Mouse (Mus musculus) heart, adult 8-10 months (tissue): ENCODE measurements around the gene Tbc1d9. TPM values are rescaled to one million over a fixed set of nuclear protein-coding genes. Genes with fewer than 3 reads are reported as not detected.

Source experiments
- DNase-seq: peaks from one replicate; pipeline ENCODE4 v3.0.0; 2022; ENCODE audit warnings: low spot score
- total RNA-seq, 4 experiments: library from RNA; stranded (reverse); gene quantifications; 2 replicates each; pipeline ENCODE4 v1.2.4; 2022

Tbc1d9 gene
- total RNA-seq, 4 experiments from 2014 or later: 1.9 to 3.7 (median 2.8) TPM

- no peak for DNase-seq
Observed at GRCm38 (mm10) chr8:83178228-83178742, 13.1 kb downstream of the Tbc1d9 start.

- no peak for DNase-seq
Observed at GRCm38 (mm10) chr8:83181851-83182482, 16.8 kb downstream of the Tbc1d9 start.

GRCm38 (mm10) chr8:83182784-83183183 is 17.6 kb downstream of the Tbc1d9 start:
- DNase-seq: no peak

- DNase-seq: no peak
Observed at GRCm38 (mm10) chr8:83186376-83186775, 21.2 kb downstream of the Tbc1d9 start.

GRCm38 (mm10) chr8:83187363-83187962 is 22.3 kb downstream of the Tbc1d9 start:
- no peak for DNase-seq

- no peak for DNase-seq
Observed at GRCm38 (mm10) chr8:83189538-83190095, 24.5 kb downstream of the Tbc1d9 start.

GRCm38 (mm10) chr8:83196088-83196487 is 30.9 kb downstream of the Tbc1d9 start:
- DNase-seq: no peak

- no peak for DNase-seq
Observed at GRCm38 (mm10) chr8:83199715-83200114, 34.6 kb downstream of the Tbc1d9 start.

GRCm38 (mm10) chr8:83200191-83201177 is 35.3 kb downstream of the Tbc1d9 start:
- DNase-seq: peak; percentile 31

GRCm38 (mm10) chr8:83202946-83203345 is 37.8 kb downstream of the Tbc1d9 start:
- DNase-seq: no peak

- DNase-seq: no peak
Observed at GRCm38 (mm10) chr8:83205907-83206306, 40.8 kb downstream of the Tbc1d9 start.

GRCm38 (mm10) chr8:83209581-83209980 is 44.4 kb downstream of the Tbc1d9 start:
- no peak for DNase-seq

GRCm38 (mm10) chr8:83210676-83211075 is 45.5 kb downstream of the Tbc1d9 start:
- DNase-seq: no peak

GRCm38 (mm10) chr8:83215065-83215464 is 49.9 kb downstream of the Tbc1d9 start:
- DNase-seq: no peak

- no peak for DNase-seq
Observed at GRCm38 (mm10) chr8:83216520-83216919, 51.4 kb downstream of the Tbc1d9 start.

- no peak for DNase-seq
Observed at GRCm38 (mm10) chr8:83217196-83217595, 52.0 kb downstream of the Tbc1d9 start.

- DNase-seq: no peak
Observed at GRCm38 (mm10) chr8:83217891-83218290, 52.7 kb downstream of the Tbc1d9 start.

GRCm38 (mm10) chr8:83219392-83219791 is 54.2 kb downstream of the Tbc1d9 start:
- DNase-seq: no peak

GRCm38 (mm10) chr8:83220746-83221145 is 55.6 kb downstream of the Tbc1d9 start:
- no peak for DNase-seq

- DNase-seq: no peak
Observed at GRCm38 (mm10) chr8:83224754-83225416, 59.7 kb downstream of the Tbc1d9 start.

GRCm38 (mm10) chr8:83225598-83225997 is 60.4 kb downstream of the Tbc1d9 start:
- DNase-seq: no peak
